Mouse (Mus musculus) retina, postnatal 1 day (tissue): ENCODE results near the gene Fam83c.
"Not testable (repeated sequence)": the region's sequence is repeated elsewhere in the genome, so short reads cannot be mapped to it uniquely, and the experiment has no call there.

Source experiments
- DNase-seq: peaks from one replicate; pipeline ENCODE4 v3.0.0-alpha.2; 2012

Gene Fam83c

DNA sequence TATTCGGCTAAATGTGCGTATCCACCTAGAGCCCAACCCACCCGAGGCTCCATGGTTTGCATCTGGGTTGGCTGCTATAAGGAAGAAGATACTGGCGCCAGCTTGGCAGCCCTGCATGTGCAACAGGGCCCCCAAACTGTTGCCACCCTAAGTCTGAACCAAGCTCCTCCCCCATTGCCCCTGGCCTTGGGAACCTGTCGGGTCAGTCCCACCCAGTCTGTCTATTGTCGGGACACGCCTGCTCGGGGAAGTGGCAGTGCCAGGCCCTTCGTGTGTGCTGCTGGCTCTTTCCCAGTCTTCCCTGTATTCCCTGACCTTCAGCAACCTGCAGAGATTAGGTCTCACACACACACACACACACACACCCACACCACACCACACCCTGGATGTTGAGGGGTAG is at the start of gene Fam83c:
Fam83c (minus strand) TSS at position 123 of the 400 bp plus-strand sequence.
- no peak for DNase-seq

GRCm38 (mm10) chr2:155882087-155882486 is 47.4 kb upstream of the Fam83c start:
- no peak for DNase-seq

DNA sequence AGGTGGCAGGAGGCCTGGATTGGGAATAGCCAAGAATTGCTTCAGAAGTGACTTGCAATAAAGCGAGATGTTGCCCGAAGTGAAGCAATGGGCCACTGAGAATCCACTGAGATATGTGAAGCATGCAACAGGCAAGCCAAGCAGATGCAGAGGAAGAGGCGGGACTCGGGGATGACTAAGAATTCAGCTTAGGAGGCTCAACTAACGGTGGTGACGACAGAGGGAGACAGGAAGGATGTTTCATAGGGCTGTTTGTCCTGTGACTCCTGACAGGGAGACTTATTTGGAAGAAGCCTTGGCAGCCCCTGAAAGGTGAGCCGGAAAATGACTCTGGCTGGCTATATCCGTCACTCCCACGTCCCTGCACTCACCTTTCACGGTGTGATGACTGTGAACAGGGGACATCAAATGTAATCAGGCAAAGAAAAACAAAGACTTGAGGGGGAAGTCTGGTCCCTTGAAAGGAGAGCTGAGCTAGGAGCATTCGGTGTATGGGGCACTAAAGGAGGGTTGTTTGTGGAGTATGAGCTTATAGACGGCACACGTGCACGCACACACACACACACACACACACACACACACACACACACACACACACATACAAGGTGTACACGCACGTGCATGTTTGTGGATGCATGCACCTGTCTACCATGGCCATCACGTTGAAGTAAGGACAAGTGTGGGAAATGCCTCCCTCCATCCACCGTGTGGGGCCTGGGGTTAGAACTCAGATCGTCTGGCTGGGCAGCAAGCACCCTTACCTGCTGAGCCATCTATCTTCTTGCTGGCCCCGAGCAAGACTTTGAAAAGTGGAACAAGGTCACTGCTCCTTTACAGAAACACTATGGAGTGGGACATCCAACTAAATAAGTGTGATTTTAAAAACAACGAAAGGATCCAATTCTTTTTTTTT is 44.6 kb upstream of the Fam83c start:
- no peak for DNase-seq

DNA sequence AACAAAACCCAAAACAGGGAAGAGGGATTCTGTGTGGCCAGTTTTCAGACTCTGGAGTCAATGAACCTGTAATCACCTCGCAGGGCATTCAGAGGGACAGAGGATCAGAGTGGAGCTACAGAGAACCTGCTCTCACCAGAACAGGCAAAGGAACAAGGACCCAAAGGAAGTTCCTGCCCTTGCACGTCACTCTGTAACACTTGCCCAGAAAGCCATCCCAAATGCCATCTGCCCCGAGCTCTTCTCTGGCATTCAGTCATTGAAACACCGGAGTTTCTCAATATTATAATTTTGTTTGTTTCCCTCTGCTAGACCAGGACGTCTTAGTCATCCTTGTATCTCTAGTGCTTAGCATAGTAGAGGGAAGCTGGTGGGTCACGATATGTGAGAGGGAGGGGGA is 39.0 kb upstream of the Fam83c start:
- DNase-seq = no peak

- DNase-seq = no peak
Observed at GRCm38 (mm10) chr2:155872930-155873507, 38.4 kb upstream of the Fam83c start.

DNA sequence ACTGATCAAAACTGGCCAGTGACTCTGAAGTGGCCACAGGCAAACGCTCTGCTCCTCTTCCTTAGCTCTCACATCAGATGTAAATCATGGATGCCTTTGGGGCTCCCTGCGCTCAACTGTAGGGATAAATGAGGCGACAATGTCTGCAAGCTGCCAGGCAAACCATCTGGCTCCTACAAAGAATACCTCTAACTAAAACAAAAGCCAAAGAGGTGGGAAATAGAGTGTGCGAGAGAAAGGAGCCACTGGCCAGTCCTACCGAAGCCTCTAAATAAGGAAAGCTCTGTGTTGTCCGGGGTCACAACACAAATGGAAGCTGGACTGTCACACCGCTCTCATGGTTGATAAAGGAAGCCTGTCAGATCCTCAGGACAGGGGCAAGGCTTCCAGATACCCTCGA is 37.8 kb upstream of the Fam83c start:
- DNase-seq = peak; percentile 27

- no peak for DNase-seq
Observed at GRCm38 (mm10) chr2:155869772-155870171, 35.1 kb upstream of the Fam83c start.

- no peak for DNase-seq
Observed at GRCm38 (mm10) chr2:155868320-155868719, 33.7 kb upstream of the Fam83c start.

- DNase-seq = peak; percentile 46
Observed at GRCm38 (mm10) chr2:155863301-155863867, 28.7 kb upstream of the Fam83c start.

DNA sequence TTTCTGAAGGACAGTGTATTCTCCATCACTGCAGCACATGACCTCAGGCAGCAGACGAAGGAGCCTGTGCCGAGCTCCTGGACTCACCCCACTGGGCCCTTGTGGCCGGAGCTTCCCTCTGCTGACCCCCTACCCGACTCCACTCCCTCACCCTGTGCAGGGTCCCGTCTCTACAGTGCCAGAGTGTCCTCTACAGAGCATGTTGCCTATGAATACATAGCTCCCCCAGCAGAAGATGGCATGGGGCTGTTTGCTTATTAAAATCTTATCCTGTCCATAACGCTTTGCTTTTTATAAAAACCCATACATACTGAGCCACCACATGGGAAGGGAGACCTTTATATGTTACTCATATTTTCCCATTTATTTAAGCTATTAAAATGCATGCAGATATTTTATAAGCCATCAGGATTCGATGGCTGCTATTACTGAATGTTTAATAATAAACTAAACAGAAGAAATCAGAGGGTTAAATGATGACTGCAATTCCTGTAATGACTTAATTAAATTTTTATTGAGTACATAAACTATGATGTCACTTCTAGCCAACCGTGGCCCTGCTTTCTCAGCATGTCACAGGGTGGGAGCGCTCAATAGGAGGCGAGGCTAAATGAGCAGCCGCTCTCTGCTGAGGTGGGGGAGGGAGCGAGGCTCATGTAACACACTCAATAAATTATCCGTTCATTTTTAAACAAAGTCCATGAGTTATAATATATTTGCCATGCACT is 28.1 kb upstream of the Fam83c start:
- DNase-seq = peak; percentile 69

- DNase-seq = no peak
Observed at GRCm38 (mm10) chr2:155861581-155861980, 26.9 kb upstream of the Fam83c start.

DNA sequence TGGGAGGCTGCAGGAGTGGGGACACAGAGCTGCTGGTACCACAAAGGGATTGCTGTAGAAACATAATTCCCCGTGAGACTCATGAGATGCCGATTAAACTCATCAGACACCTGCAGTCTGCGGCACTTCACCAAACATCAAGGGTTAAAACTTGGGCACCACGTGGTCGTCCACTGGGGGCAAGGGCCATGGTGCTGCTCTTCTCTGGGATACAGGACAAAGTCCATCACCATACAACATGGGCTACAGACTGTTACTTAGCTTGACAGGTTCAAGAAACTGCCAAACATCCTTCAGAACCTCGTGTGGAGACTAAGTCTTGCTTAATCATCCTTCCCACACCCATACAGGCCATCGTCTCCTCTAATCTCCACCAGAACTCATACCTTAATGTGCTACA is 25.4 kb upstream of the Fam83c start:
- DNase-seq = no peak

DNA sequence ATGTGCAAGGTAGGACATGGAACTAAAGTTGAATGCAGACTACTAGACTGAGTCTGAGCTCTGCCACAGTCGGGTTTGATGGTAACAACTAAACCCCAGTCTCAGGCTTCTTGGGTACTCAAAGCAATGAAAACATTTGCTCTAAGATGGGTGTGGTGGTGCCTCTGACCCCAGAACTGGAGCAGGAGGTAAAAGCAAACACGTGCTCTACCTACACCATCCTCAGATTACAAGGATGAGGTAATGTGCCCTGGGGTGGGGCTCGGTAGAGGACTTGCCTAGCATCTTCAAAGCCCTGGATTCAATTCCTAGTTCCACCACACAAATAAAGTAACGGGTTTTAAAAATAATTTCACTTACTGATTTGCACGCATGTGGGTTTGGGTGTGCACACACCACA is 17.9 kb upstream of the Fam83c start:
- no peak for DNase-seq

- DNase-seq = no peak
Observed at GRCm38 (mm10) chr2:155850120-155850519, 15.5 kb upstream of the Fam83c start.

GRCm38 (mm10) chr2:155849464-155849863 is 14.8 kb upstream of the Fam83c start:
- no peak for DNase-seq

GRCm38 (mm10) chr2:155848291-155848690 is 13.6 kb upstream of the Fam83c start:
- peak; percentile 85 for DNase-seq

GRCm38 (mm10) chr2:155846930-155847329 is 12.3 kb upstream of the Fam83c start:
- DNase-seq = no peak

GRCm38 (mm10) chr2:155838961-155839360 is 4.3 kb upstream of the Fam83c start:
- DNase-seq = no peak

DNA sequence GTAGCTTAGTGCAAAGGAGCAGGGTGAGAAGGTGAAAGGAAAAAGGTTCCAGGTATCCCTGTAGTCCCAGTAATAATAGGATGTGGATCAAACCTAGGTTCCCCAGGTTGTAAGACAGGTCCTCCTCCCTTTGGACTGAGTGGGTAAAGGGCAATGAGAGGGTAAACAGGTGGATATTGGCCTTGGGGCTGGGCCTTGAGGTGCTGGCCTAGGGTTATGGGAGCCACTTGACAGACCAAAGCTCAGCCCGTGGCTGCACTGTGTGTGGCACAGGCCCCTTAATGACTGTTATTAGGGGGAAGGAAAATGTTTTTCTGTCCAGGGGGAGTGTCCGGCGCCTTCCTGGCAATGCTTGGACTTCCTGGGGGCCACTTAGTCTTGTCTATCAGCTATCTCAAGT is 3.3 kb upstream of the Fam83c start:
- DNase-seq = no peak

DNA sequence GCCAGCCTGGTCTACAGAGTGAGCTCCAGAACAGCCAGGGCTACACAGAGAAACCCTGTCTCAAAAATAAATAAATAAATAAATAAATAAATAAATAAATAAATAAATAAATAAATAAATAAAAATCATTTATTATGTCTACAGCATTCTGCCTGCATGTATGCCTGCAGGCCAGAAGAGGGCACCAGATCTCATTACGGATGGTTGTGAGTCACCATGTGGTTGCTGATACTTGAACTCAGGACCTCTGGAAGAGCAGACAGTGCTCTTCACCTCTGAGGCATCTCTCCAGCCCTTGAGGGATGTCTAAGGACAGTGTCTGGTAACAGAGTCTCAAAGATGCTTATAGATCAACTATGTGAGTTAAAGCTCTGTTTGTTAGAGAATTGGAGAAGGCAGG is 2.6 kb downstream of the Fam83c start:
- not testable (repeated sequence) for DNase-seq

- peak; percentile 43 for DNase-seq
Observed at GRCm38 (mm10) chr2:155831302-155831701, 3.4 kb downstream of the Fam83c start.

DNA sequence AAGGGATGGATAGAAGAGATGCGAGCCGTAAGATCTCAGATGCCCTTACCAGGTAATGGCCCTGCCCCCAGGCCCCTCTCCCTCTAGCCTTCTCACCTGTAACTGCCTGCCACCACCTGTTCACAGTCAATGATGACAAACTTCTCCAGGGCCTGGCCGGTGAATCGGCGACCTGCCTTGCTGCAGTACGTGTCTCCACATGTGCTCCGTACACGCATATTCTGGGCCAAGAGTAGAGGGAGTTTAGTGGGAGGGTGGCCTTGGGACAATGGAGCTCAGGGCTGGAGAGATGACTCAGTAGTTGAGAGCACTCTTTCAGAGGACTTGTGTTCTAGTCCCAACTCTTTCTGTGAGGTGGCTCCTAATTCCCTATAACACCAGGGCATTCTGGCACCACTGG is 3.8 kb downstream of the Fam83c start:
- DNase-seq = no peak
